Mouse (Mus musculus): ENCODE measurements around the gene Pemt. TPM values are rescaled to one million over a fixed set of nuclear protein-coding genes. Genes with fewer than 3 reads are reported as not detected.

Gene Pemt
- total RNA-seq, 2 experiments from 2014 or later, result 3.4 to 3.5 TPM

DNA sequence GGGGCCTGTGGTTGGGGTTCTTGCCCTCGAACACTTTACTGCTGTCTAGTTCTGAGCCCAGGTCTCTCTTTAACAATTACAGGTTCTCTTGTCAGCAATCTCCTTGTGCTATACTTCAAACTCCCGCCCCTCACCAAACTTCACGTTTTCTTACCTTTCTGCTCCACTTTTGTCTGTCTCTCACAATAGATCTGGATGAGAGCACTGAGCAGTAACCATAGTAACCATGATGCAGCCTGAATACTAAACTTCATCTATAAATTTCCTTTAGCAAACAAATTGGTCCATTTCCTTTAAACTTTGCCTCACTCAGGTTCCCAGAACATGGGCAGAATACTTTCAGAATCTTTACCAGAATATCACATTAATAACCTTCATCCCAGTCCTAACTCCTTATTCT lies 36.8 kb downstream of the Pemt start:
- Histone ChIP-seq H3K27ac (no peak overlapping the region), H3K4me3 (no peak overlapping the region)
- DNase-seq, result no peak
- intact Hi-C loops (cut with DNase I), result no loop called here
- no peak for TF ChIP-seq CTCF (IDR thresholded peaks at IDR 0.05)

DNA sequence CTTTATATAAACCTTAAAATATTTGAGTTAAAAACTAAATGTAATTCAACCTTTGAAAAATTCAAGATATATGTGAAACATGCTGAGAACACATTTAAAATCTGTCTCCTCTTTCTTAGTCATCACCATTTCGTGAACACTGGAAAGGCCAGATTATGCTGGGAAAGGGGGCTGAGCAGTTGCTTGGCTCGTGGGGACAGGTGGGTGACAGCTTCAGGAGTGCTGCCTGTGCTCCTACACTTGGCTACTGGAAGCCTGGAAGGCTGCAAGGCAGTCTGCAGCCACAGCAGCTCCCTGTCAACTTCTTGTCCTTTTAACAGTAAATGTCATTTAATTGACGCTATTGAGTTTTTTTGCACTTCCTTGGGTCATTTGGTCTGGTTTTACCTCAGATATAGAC lies 40.4 kb downstream of the Pemt start:
- DNase-seq, result no peak
- Histone ChIP-seq H3K4me3 (no peak overlapping the region), H3K27ac (no peak overlapping the region)
- intact Hi-C loops (cut with DNase I), result no loop called here
- no peak for TF ChIP-seq CTCF (IDR thresholded peaks at IDR 0.05)

DNA sequence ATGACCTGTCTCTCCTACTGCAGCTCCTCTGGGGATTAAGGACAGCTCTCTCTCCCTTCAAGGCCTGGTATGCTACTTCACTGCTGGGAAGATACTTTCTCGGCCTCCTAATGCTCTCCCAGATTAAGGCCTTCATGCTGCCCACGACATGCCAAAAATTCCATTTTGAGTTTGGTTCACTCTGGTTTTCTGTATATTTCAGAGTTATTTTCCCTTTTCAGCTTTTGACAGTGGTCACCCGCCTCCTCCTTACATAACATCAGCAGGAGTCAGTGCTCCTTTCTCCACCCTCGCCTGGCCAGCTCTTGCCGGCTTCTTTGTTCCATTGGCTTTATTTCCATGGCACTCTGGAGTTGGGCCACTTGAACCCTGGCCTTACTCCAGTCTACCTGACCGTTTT lies 41.6 kb downstream of the Pemt start:
- TF ChIP-seq CTCF (IDR thresholded peaks at IDR 0.05), result no peak
- Histone ChIP-seq H3K27ac (no peak overlapping the region), H3K4me3 (no peak overlapping the region)
- no peak for DNase-seq
- intact Hi-C loops (cut with DNase I), result no loop called here

DNA sequence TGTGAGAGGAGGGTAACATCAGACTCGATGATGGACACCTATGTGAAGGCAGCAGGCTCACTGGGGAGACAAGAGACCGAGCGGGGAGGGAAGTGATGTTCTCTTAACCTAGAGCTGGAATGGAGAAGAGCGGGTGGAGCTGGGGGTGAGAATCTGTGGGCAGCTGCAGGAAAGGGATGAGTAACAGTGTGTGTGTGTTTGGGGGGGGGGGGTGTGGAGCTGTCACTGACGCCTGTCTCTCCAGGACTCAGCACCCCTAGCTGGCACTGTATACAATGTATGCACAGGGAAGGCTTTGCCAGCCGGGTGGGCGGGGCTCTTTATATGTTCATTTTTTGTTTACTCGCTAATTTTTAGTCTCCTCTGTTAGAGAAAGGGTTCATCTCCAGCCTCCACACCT lies 42.5 kb downstream of the Pemt start:
- no peak overlapping the region for H3K27ac ChIP-seq
- intact Hi-C loops (cut with DNase I), result no loop called here
- H3K4me3 ChIP-seq, result no peak overlapping the region
- DNase-seq, result no peak
- TF ChIP-seq CTCF (IDR thresholded peaks at IDR 0.05), result no peak

DNA sequence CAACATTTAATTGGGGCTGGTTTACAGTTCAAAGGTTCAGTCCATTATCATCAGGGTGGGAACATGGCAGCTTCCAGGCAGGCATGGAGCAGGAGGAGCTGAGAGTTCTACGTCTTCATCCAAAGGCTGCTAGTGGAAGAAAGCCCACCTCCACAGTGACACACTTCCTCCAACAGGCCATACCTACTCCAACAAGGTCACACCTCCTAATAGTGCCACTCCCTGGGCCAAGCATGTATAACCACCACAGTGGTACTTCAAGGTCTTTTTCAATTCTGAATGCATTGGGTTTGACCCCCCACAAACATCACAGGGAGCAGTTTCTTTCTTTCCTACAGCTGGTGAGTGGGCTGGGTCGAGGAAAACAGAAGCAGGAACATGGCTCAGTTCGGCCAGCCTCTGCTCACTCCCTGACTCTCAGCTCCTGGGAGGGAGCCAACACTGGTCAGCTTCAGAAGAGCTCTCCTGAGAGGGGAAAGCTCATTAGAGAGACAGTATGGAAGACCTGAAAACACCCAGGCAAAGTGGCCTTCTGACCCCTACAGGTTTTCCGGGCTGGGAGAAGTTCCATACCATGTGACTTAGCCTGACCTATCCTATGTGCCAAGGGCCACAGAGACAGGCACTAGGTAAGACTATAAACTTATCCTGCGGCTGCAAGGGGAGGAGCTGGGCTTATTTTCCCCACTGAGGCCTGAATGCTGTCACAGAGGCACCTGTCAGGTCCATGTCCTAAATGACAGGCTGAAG lies 44.9 kb downstream of the Pemt start:
- no peak for TF ChIP-seq CTCF (IDR thresholded peaks at IDR 0.05)
- no peak overlapping the region for H3K27ac ChIP-seq
- no peak for DNase-seq
- H3K4me3 ChIP-seq, result no peak overlapping the region
- intact Hi-C loops (cut with DNase I), result no loop called here

DNA sequence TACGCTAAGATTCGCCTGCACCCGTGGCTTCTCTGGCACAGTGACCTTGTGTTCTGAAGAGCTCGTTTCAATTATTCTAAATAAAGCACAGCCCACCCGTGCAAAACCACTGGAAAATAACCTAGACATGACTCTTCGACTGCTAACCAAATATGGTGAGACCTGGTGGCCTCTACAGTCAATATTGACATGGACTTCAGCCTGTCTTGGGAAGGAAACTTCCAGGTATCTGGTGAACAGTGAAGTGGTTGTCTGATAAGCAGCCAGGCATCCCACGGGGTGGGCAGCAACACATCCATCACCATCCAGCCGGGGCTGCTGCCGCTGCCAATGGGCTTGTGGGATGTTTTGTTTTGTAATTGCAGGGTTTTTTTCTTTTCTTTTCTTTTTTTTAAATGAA lies 52.0 kb downstream of the Pemt start:
- Histone ChIP-seq H3K4me3 (no peak overlapping the region), H3K27ac (no peak overlapping the region)
- intact Hi-C loops (cut with DNase I), result no loop called here
- no peak for DNase-seq
- TF ChIP-seq CTCF (IDR thresholded peaks at IDR 0.05), result no peak

DNA sequence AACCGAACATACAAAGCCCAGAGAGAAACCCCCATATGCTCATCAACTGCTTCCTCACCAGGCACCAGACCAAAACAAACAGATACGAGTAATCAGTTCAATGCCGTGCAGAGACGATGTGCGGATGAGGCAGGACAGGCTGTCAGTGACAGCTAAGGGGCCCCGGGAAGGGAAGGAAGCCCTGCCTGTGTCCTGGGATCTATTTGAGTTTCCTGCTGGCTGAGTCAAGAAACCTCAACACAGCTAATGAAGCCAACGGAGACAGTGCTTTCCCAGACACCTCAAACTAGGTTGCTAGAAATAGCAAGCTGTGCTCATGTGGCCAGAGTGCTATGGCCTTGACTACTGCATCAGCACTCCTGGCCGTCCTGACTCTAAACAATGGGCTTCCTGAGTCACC lies 54.9 kb downstream of the Pemt start:
- Histone ChIP-seq H3K27ac (no peak overlapping the region), H3K4me3 (no peak overlapping the region)
- no peak for DNase-seq
- intact Hi-C loops (cut with DNase I), result no loop called here
- TF ChIP-seq CTCF (IDR thresholded peaks at IDR 0.05), result no peak

DNA sequence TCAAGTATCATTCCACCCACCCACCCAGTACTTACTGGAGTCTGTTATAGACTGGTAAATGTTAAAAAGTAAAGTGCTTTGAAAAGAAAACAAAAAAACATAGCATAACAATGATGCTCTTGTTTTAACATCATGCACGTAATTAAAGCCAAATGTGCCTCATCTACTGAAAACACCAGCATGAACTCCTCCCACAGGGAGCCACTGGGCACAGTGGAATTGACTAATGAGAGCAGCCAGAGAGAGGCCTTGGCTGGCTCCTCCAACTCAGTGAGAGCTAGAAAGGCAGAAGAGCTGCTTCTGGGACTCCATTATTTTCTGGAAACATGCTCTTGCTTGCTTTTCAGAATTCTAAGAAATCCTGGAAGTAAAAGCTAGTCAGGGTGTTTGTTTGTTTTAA lies 56.9 kb downstream of the Pemt start:
- DNase-seq, result no peak
- H3K4me3 ChIP-seq, result no peak overlapping the region
- H3K27ac ChIP-seq, result no peak overlapping the region
- no peak for TF ChIP-seq CTCF (IDR thresholded peaks at IDR 0.05)
- intact Hi-C loops (cut with DNase I), result no loop called here

DNA sequence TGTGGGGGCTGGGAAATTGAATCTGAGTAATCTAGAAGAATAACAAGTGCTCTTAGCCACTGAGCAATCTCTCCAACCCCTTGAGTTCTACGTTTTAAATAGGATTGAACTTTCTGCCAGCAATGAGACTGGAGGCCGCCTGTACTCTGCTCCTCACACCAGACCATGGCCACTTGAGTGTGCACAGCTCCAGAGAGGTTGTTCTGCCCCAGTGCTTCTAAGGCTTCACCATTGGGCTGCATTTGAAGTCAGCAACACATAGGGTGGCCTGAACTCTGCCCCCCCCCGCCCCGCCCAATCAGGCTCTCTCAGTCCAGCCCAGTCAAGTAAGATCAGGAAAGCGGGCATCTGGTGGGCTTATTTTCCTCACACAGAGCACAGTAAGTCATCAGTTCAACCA lies 68.5 kb downstream of the Pemt start:
- Histone ChIP-seq H3K4me3 (no peak overlapping the region), H3K27ac (no peak overlapping the region)
- DNase-seq, result no peak
- intact Hi-C loops (cut with DNase I), result no loop called here
- TF ChIP-seq CTCF (IDR thresholded peaks at IDR 0.05), result no peak

GRCm38 (mm10) chr11:59975241-59975640 lies 71.0 kb downstream of the Pemt start:
- intact Hi-C loops (cut with DNase I), result no loop called here
- H3K27ac ChIP-seq, result no peak overlapping the region
- TF ChIP-seq CTCF (IDR thresholded peaks at IDR 0.05), result no peak
- no peak for DNase-seq
- H3K4me3 ChIP-seq, result no peak overlapping the region

GRCm38 (mm10) chr11:59973389-59973788 lies 72.9 kb downstream of the Pemt start:
- DNase-seq, result no peak
- Histone ChIP-seq H3K4me3 (no peak overlapping the region), H3K27ac (no peak overlapping the region)
- no peak for TF ChIP-seq CTCF (IDR thresholded peaks at IDR 0.05)
- intact Hi-C loops (cut with DNase I), result no loop called here

DNA sequence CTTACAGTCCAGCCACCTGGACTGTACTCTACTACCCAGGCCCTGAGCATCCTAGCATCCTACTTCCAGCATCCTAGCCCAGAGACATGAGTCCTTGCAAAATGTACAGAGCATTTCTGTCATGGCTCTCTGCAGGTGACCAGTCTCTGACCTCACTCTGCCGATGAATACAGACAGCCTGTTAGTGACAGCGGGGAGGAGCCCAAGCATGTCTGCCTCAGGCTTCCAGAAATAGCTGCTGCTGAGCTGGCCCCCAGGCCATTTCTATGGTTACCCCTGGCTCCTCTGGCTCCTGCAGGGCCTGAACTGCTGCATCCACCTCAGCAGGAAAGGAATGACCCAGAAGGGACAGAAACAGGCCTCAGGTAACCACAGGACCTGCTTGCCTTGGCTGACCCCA lies 74.6 kb downstream of the Pemt start:
- intact Hi-C loops (cut with DNase I), result no loop called here
- no peak overlapping the region for H3K4me3 ChIP-seq
- peak; percentile 38 for DNase-seq
- TF ChIP-seq CTCF (IDR thresholded peaks at IDR 0.05), result no peak
- H3K27ac ChIP-seq, result no peak overlapping the region

DNA sequence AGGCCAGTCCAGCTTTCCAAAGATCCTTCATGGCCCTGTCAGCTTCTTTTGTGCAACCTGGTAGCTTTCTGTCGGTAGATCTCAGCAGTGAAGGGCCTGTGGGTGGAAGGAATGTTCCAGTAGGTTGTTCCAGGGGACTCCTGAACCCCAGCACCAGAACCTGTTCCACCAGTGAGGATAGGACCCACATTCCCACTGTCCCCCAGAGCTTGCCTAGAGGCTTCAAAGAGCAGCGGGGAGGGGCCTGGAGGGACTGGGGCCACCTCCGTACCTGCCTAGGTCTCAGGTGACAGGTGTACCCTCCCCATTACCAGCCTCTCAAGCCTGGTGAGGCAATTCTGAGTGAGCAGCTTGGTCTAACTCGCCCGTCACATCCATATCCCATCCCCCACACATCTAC lies 75.5 kb downstream of the Pemt start:
- H3K27ac ChIP-seq, result no peak overlapping the region
- intact Hi-C loops (cut with DNase I), result no loop called here
- no peak for DNase-seq

GRCm38 (mm10) chr11:59967765-59968164 lies 78.5 kb downstream of the Pemt start:
- no peak overlapping the region for H3K4me3 ChIP-seq
- DNase-seq, result no peak
- no peak overlapping the region for H3K27ac ChIP-seq
- no peak for TF ChIP-seq CTCF (IDR thresholded peaks at IDR 0.05)
- intact Hi-C loops (cut with DNase I), result no loop called here

More for the DNA sequence above, 75.5 kb downstream of the Pemt start:
- no peak overlapping the region for H3K4me3 ChIP-seq
- TF ChIP-seq CTCF (IDR thresholded peaks at IDR 0.05), result no peak
